Mouse (Mus musculus): ENCODE results near the gene Sepsecs.

Sepsecs gene

GRCm38 (mm10) chr5:52643947-52644840 is 25.3 kb downstream of the Sepsecs start:
- DNase-seq (ENCODE audit: low spot score): no peak

GRCm38 (mm10) chr5:52641736-52642135 is 27.8 kb downstream of the Sepsecs start:
- DNase-seq (ENCODE audit: low spot score): peak; percentile 12

- no peak for DNase-seq (ENCODE audit: low spot score)
These were observed 30.6 kb downstream of the Sepsecs start for GRCm38 (mm10) chr5:52638916-52639315.

- no peak for DNase-seq (ENCODE audit: low spot score)
These were observed 31.5 kb downstream of the Sepsecs start for GRCm38 (mm10) chr5:52638006-52638405.

- no peak for DNase-seq (ENCODE audit: low spot score)
These were observed 32.6 kb downstream of the Sepsecs start for GRCm38 (mm10) chr5:52636923-52637322.

- no peak for DNase-seq (ENCODE audit: low spot score)
These were observed 33.3 kb downstream of the Sepsecs start for GRCm38 (mm10) chr5:52636025-52636755.

- peak; percentile 87 for DNase-seq (ENCODE audit: low spot score)
These were observed 35.5 kb downstream of the Sepsecs start for GRCm38 (mm10) chr5:52634017-52634416.

GRCm38 (mm10) chr5:52630541-52630940 is 39.0 kb downstream of the Sepsecs start:
- no peak for DNase-seq (ENCODE audit: low spot score)

GRCm38 (mm10) chr5:52629214-52629613 is 40.3 kb downstream of the Sepsecs start:
- no peak for DNase-seq (ENCODE audit: low spot score)

- no peak for DNase-seq (ENCODE audit: low spot score)
These were observed 40.7 kb downstream of the Sepsecs start for GRCm38 (mm10) chr5:52628783-52629182.

- no peak for DNase-seq (ENCODE audit: low spot score)
These were observed 41.8 kb downstream of the Sepsecs start for GRCm38 (mm10) chr5:52627713-52628112.

- DNase-seq (ENCODE audit: low spot score): no peak
These were observed 43.4 kb downstream of the Sepsecs start for GRCm38 (mm10) chr5:52626092-52626491.

GRCm38 (mm10) chr5:52624956-52625355 is 44.6 kb downstream of the Sepsecs start:
- no peak for DNase-seq (ENCODE audit: low spot score)

- no peak for DNase-seq (ENCODE audit: low spot score)
These were observed 46.4 kb downstream of the Sepsecs start for GRCm38 (mm10) chr5:52623099-52623498.

GRCm38 (mm10) chr5:52618348-52619270 is 50.9 kb downstream of the Sepsecs start:
- DNase-seq (ENCODE audit: low spot score): peak; percentile 50

- no peak for DNase-seq (ENCODE audit: low spot score)
These were observed 51.7 kb downstream of the Sepsecs start for GRCm38 (mm10) chr5:52617711-52618347.

GRCm38 (mm10) chr5:52616549-52616948 is 53.0 kb downstream of the Sepsecs start:
- DNase-seq (ENCODE audit: low spot score): peak; percentile 58

- no peak for DNase-seq (ENCODE audit: low spot score)
These were observed 54.1 kb downstream of the Sepsecs start for GRCm38 (mm10) chr5:52615421-52615820.

GRCm38 (mm10) chr5:52614686-52615085 is 54.8 kb downstream of the Sepsecs start:
- DNase-seq (ENCODE audit: low spot score): peak; percentile 58

GRCm38 (mm10) chr5:52612776-52613175 is 56.7 kb downstream of the Sepsecs start:
- DNase-seq (ENCODE audit: low spot score): no peak

- DNase-seq (ENCODE audit: low spot score): no peak
These were observed 58.1 kb downstream of the Sepsecs start for GRCm38 (mm10) chr5:52611315-52611895.
